18 mouse cellular contexts compared by ENCODE assay signal in genomic region chr13:53469756-53470155, GRCm38 (mm10). TPM values are rescaled to one million over a fixed set of nuclear protein-coding genes. Genes with fewer than 3 reads are reported as not detected.
DNase-seq lines count a peak whose midpoint lies in the region; ATAC-seq and TF ChIP-seq lines count a peak whose summit lies in the region.
"Had no signal": no experiment of that assay in that cellular context is flagged by ENCODE, and none has a peak within 500 bp of the region (broad histone marks: within the 10 kb centered on the region; RNA-seq: fewer than 3 reads in every experiment).

No protein-coding gene starts in this region.

- peak overlapping the region; percentile 75 for H3K4me3 ChIP-seq in heart, embryonic 13.5 days
- H3K4me3 ChIP-seq in embryonic facial prominence, embryonic 13.5 days = peak overlapping the region; percentile 72
- H3K4me3 ChIP-seq in hindbrain, embryonic 11.5 days (ENCODE audit: low read depth, low read length) = peak overlapping the region; percentile 53
- peak overlapping the region; percentile 65 for H3K4me3 ChIP-seq in limb, embryonic 14.5 days (replicated peaks; ENCODE audit: low read length)
- H3K4me3 ChIP-seq: lung, embryonic 15.5 days; myocyte had no signal

- H3K9ac ChIP-seq in heart, embryonic 13.5 days = peak overlapping the region; percentile 63
- H3K9ac ChIP-seq in embryonic facial prominence, embryonic 13.5 days = peak overlapping the region; percentile 93
- H3K9ac ChIP-seq in hindbrain, embryonic 11.5 days (ENCODE audit: low read depth, low read length) = peak overlapping the region; percentile 75
- H3K9ac ChIP-seq in limb, embryonic 14.5 days (ENCODE audit: low read depth, low read length, severe bottlenecking) = peak overlapping the region; percentile 70; the same call in 1 of the 2 replicates
- H3K9ac ChIP-seq: forebrain, postnatal 0 days; lung, embryonic 15.5 days had no signal

- no peak for DNase-seq in heart, postnatal 25 days (ENCODE audit: low spot score)
- DNase-seq in hindbrain, embryonic 11.5 days (ENCODE audit: low spot score) = peak; percentile 25
- no peak for DNase-seq in limb, embryonic 14.5 days (ENCODE audit: low spot score)
- DNase-seq in spleen, postnatal 10 days (ENCODE audit: low spot score in 2 of 2) = no peak
- DNase-seq: cerebellum, postnatal 36 days; forebrain, postnatal 0 days; heart, postnatal 14 days; kidney, adult 11 months; kidney, postnatal 14 days; layer of hippocampus, postnatal 36 days; thymus, postnatal 25 days had no signal

- TF ChIP-seq POLR2A in limb, embryonic 14.5 days (IDR thresholded peaks at IDR 0.05; ENCODE audit: borderline replicate concordance, extremely low read depth, insufficient read depth, insufficient read length) = no peak

- no peaks in the 10 kb centered on the region for H3K36me3 ChIP-seq in heart, embryonic 13.5 days
- no peaks in the 10 kb centered on the region for H3K36me3 ChIP-seq in embryonic facial prominence, embryonic 13.5 days
- no peaks in the 10 kb centered on the region for H3K36me3 ChIP-seq in hindbrain, embryonic 11.5 days (ENCODE audit: control insufficient read depth, insufficient read depth, low read length)
- no peaks in the 10 kb centered on the region for H3K36me3 ChIP-seq in limb, embryonic 14.5 days (ENCODE audit: control insufficient read depth, insufficient read depth, low read length)
- H3K36me3 ChIP-seq: lung, embryonic 15.5 days had no signal

- no peak for ATAC-seq in heart, embryonic 13.5 days (ENCODE audit: extremely low read depth, insufficient number of reproducible peaks, low FRiP score, low TSS enrichment)
- ATAC-seq in embryonic facial prominence, embryonic 13.5 days (ENCODE audit: insufficient number of reproducible peaks, insufficient read depth, low FRiP score, low TSS enrichment, low read depth) = no peak
- no peak for ATAC-seq in hindbrain, embryonic 11.5 days (ENCODE audit: low FRiP score)
- ATAC-seq in limb, embryonic 14.5 days (ENCODE audit: low FRiP score, low read depth) = no peak
- ATAC-seq in erythroid progenitor cell, adult 5-6 weeks (replicated peaks; ENCODE audit: low FRiP score, poor library complexity, severe bottlenecking) = no peak
- ATAC-seq: forebrain, postnatal 0 days had no signal

- peak overlapping the region; percentile 95 for H3K4me2 ChIP-seq in heart, embryonic 13.5 days
- H3K4me2 ChIP-seq in embryonic facial prominence, embryonic 13.5 days = peak overlapping the region; percentile 86
- peak overlapping the region; percentile 81 for H3K4me2 ChIP-seq in hindbrain, embryonic 11.5 days (replicated peaks; ENCODE audit: low read depth, low read length)
- H3K4me2 ChIP-seq in limb, embryonic 14.5 days (replicated peaks; ENCODE audit: low read depth, low read length, severe bottlenecking) = peak overlapping the region; percentile 86
- H3K4me2 ChIP-seq: lung, embryonic 15.5 days had no signal

- peaks cover 32% of the 10 kb centered on the region for H3K4me1 ChIP-seq in heart, embryonic 13.5 days
- H3K4me1 ChIP-seq in embryonic facial prominence, embryonic 13.5 days = peaks cover 44% of the 10 kb centered on the region
- H3K4me1 ChIP-seq in hindbrain, embryonic 11.5 days (replicated peaks; ENCODE audit: control insufficient read depth, insufficient read depth, low read length) = no peaks in the 10 kb centered on the region; the same call in 1 of the 2 replicates
- H3K4me1 ChIP-seq in limb, embryonic 14.5 days (ENCODE audit: control insufficient read depth, insufficient read depth, low read length) = peaks cover 11% of the 10 kb centered on the region

- peaks cover 99% of the 10 kb centered on the region for H3K27me3 ChIP-seq in heart, embryonic 13.5 days (replicated peaks)
- H3K27me3 ChIP-seq in embryonic facial prominence, embryonic 13.5 days = peaks cover 69% of the 10 kb centered on the region
- peaks cover 73% of the 10 kb centered on the region for H3K27me3 ChIP-seq in hindbrain, embryonic 11.5 days (ENCODE audit: control insufficient read depth, insufficient read depth, low read length)
- H3K27me3 ChIP-seq in limb, embryonic 14.5 days (ENCODE audit: control insufficient read depth, insufficient read depth, low read length) = peaks cover 67% of the 10 kb centered on the region

- H3K9me3 ChIP-seq in heart, embryonic 13.5 days = no peaks in the 10 kb centered on the region
- H3K9me3 ChIP-seq in embryonic facial prominence, embryonic 13.5 days = no peaks in the 10 kb centered on the region
- no peaks in the 10 kb centered on the region for H3K9me3 ChIP-seq in hindbrain, embryonic 11.5 days (ENCODE audit: control insufficient read depth, low read length)
- no peaks in the 10 kb centered on the region for H3K9me3 ChIP-seq in limb, embryonic 14.5 days (ENCODE audit: control insufficient read depth, low read length)
- H3K9me3 ChIP-seq: lung, embryonic 15.5 days had no signal

- intact Hi-C loops in heart, postnatal 25 days (cut with DNase I) = no loop called here

- H3K27ac ChIP-seq in heart, embryonic 13.5 days (replicated peaks) = no peak overlapping the region
- H3K27ac ChIP-seq in embryonic facial prominence, embryonic 13.5 days = peak overlapping the region; percentile 88
- H3K27ac ChIP-seq in hindbrain, embryonic 11.5 days (ENCODE audit: low read depth, low read length) = no peak overlapping the region
- H3K27ac ChIP-seq in limb, embryonic 14.5 days (replicated peaks; ENCODE audit: low read depth, low read length) = 0 out of 2 replicates have a peak overlapping the region, but pooled peaks have one; percentile 8
- H3K27ac ChIP-seq: lung, embryonic 15.5 days had no signal

- 46% methylated on average over 5 of the region's 5 CpGs for WGBS in heart, embryonic 13.5 days
- 14% methylated on average over 5 of the region's 5 CpGs for WGBS in embryonic facial prominence, embryonic 13.5 days
- 7% methylated on average over 5 of the region's 5 CpGs for WGBS in hindbrain, embryonic 11.5 days
- WGBS in limb, embryonic 14.5 days = 20% methylated on average over 5 of the region's 5 CpGs

RNA-seq across cellular contexts. Expression of gene Msx2, which starts 3.1 kb away (rescaled TPM):
- polyA plus RNA-seq in heart, embryonic 13.5 days (2015; fragmentation: Nextera tagmentation; extraction: Ambion mirVana) = 3.6 and 4.4 TPM in 2 replicates
- under 1 TPM; 0.59 to 0.91 TPM for total RNA-seq in heart, postnatal 25 days (2021)
- polyA plus RNA-seq in embryonic facial prominence, embryonic 13.5 days (2015; fragmentation: Nextera tagmentation; extraction: Ambion mirVana) = 31.7 and 41.1 TPM in 2 replicates
- polyA plus RNA-seq in hindbrain, embryonic 11.5 days (2014; fragmentation: Nextera tagmentation; extraction: Ambion mirVana) = 58.3 and 66.3 TPM in 2 replicates
- 17.5 and 18.2 TPM in 2 replicates for polyA plus RNA-seq in limb, embryonic 14.5 days (2012; rRNA removed)
- polyA plus RNA-seq in limb, embryonic 14.5 days (2014; fragmentation: Nextera tagmentation; extraction: Ambion mirVana) = 19.4 and 28.3 TPM in 2 replicates
- total RNA-seq in erythroid progenitor cell, adult 5-6 weeks (2015; ENCODE audit: low replicate concordance) = not detected in 2 replicates
- not detected in 2 replicates for total RNA-seq in erythroid progenitor cell, adult 5-6 weeks (2017; ENCODE audit: low replicate concordance)
- total RNA-seq: gastrocnemius, adult 8-10 months; liver, adult 2 months had no signal
- polyA plus RNA-seq: liver, adult 2 months had no signal

Comparison
In these comparisons a context has a peak if more than half of its experiments do, and no peak if none do; other contexts are left out.
1. H3K27ac ChIP-seq: peak in embryonic facial prominence, embryonic 13.5 days (single experiment) and limb, embryonic 14.5 days (single experiment); none in heart, embryonic 13.5 days (single experiment) and hindbrain, embryonic 11.5 days (single experiment).
2. Peak in every context shown above with its lines, with median percentiles within 50 percentile points of each other: H3K4me2 ChIP-seq, H3K4me3 ChIP-seq and H3K9ac ChIP-seq.